Mouse (Mus musculus): Measurements from ENCODE around the gene Enpp6. TPM values are rescaled to one million over a fixed set of nuclear protein-coding genes. Genes with fewer than 3 reads are reported as not detected.

The Enpp6 gene
- polyA plus RNA-seq, 1 experiment from 2014 or later, result 0.72 TPM

DNA sequence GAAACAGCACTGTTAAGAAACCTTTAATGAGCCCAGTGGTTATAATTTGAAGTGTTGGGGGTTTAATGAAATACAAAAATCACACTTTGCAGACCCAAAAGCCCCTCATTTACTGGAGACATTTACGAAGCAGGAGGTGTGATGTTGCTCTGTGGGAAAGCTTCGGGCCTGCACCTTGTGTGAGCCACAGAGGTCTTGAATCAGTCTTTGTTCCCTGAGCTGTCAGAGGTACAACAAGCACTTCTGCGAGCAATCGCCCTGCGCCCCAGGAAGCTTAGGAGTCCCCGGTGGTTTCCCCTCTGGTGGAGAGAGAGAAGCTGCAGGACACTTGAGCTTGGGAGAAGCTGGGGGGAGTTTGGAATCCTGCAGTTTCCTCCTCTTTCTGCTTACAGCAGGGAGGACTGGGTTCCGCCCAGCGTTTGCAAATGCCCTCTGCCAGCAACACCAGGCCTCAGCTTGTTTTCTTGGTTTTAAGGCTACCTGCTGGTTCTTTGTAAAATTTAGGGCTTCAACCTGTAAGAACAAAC is 23.0 kb upstream of the Enpp6 start:
- 0 out of 2 replicates have a peak overlapping the region, but pooled peaks have one; percentile 21 for H3K9ac ChIP-seq
- no peak overlapping the region for H3K4me2 ChIP-seq
- H3K27me3 ChIP-seq, result no peaks in the 10 kb centered on the region
- no peak overlapping the region for H3K27ac ChIP-seq
- no peak overlapping the region for H3K4me3 ChIP-seq
- 0 out of 2 replicates have a peak, but pooled peaks cover 5% of the 10 kb centered on the region for H3K4me1 ChIP-seq
- ATAC-seq (ENCODE audit: insufficient number of reproducible peaks, insufficient read depth, low FRiP score, low TSS enrichment, low read depth), result no peak
- WGBS, result 35% methylated on average over 8 of the region's 8 CpGs
- H3K9me3 ChIP-seq, result no peaks in the 10 kb centered on the region
- H3K36me3 ChIP-seq, result no peaks in the 10 kb centered on the region

DNA sequence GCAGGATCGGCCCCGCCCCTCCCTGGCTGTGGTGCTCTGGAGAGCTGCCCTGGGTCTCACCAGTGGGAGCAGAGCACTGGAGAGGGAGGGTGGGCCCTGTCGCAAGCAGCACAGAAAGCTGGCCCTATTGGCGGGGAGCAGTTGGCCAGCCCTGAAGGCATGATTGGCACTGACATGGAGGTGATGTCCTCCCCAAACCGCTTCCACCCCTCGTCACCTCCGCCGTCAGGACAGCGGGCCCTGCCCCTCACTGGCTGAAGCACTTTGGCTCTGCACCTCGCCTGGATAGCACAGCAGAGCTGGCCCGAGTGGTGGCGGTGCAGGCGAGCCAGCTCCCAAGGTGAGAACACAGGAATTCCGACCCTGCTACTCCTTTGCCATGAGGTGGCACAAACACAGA is 20.9 kb upstream of the Enpp6 start:
- 59% methylated on average over 14 of the region's 14 CpGs for WGBS
- H3K9ac ChIP-seq, result no peak overlapping the region
- H3K4me1 ChIP-seq, result 0 out of 2 replicates have a peak, but pooled peaks cover 10% of the 10 kb centered on the region
- ATAC-seq (ENCODE audit: insufficient number of reproducible peaks, insufficient read depth, low FRiP score, low TSS enrichment, low read depth), result no peak
- H3K9me3 ChIP-seq, result no peaks in the 10 kb centered on the region
- H3K4me2 ChIP-seq, result no peak overlapping the region
- H3K4me3 ChIP-seq, result no peak overlapping the region
- no peaks in the 10 kb centered on the region for H3K36me3 ChIP-seq
- H3K27me3 ChIP-seq, result no peaks in the 10 kb centered on the region
- no peak overlapping the region for H3K27ac ChIP-seq

DNA sequence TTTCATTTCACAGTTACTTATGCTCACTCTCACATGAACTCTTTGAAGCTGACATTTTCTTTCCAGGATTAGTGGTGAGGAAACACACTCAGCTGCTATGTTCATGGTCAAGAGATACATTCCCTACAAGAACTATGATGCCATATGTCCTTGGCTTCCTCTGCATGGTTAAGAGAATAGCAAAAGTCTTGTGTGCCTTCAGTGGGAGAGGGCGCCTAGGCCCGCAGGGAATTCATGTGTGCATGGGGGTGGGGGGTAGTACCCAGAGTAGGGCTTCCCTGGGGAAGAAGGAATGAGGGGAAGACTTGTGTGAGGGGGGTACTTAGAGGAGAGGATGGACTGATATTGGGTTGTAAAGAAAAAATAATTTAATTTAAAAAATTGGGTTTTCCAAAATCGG is 18.0 kb upstream of the Enpp6 start:
- H3K27me3 ChIP-seq, result no peaks in the 10 kb centered on the region
- 0 out of 2 replicates have a peak, but pooled peaks cover 9% of the 10 kb centered on the region for H3K4me1 ChIP-seq
- no peaks in the 10 kb centered on the region for H3K9me3 ChIP-seq
- no peak for ATAC-seq (ENCODE audit: insufficient number of reproducible peaks, insufficient read depth, low FRiP score, low TSS enrichment, low read depth)
- H3K4me2 ChIP-seq, result no peak overlapping the region
- H3K36me3 ChIP-seq, result no peaks in the 10 kb centered on the region
- H3K9ac ChIP-seq, result no peak overlapping the region
- 91% methylated on average over 3 of the region's 3 CpGs for WGBS
- no peak overlapping the region for H3K27ac ChIP-seq
- H3K4me3 ChIP-seq, result no peak overlapping the region

DNA sequence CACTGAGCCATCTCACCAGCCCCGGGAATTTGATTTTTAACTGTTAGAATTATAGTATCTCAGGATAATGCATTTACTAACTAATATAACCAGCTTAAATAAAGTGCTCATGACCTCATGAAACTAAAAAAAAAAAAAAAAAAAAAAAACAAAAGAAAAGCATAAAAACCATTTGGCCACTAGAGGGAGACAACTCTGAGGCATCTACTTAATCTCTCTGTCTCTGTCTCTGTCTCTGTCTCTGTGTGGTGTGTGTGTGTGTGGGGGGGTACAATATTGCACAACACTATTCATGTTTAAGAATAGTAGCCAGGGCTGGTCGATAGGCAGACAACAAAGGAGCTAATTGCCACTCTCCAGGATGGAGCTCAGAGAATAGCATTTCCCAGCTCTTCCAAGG is 17.3 kb upstream of the Enpp6 start:
- Histone ChIP-seq H3K9ac (no peak overlapping the region), H3K4me2 (no peak overlapping the region), H3K4me1 (0 out of 2 replicates have a peak, but pooled peaks cover 5% of the 10 kb centered on the region), H3K27me3 (no peaks in the 10 kb centered on the region), H3K9me3 (no peaks in the 10 kb centered on the region; the same call in 1 of the 2 replicates), H3K4me3 (no peak overlapping the region), H3K27ac (no peak overlapping the region), H3K36me3 (no peaks in the 10 kb centered on the region)
- ATAC-seq (ENCODE audit: insufficient number of reproducible peaks, insufficient read depth, low FRiP score, low TSS enrichment, low read depth), result no peak
- WGBS, result 70% methylated on average over 2 of the region's 2 CpGs

DNA sequence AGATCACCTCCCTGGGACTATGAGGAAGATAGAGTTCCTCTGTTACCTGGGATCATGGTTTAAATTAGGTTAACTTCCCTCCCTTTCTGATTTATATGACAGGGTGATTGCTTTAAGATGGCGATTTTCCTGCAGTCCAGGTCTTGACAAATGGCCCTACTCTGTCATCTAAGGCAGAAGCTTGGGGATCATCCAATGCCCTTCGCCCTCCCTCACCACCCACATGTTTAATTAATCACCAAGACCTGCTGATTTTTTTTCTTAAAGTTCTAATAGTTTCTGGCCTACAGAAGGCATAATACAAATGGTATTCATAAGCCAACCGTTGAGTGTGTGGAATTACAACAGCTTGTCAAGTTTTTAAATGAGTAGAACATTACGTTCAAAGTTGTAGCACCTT is 9.3 kb upstream of the Enpp6 start:
- ATAC-seq (ENCODE audit: insufficient number of reproducible peaks, insufficient read depth, low FRiP score, low TSS enrichment, low read depth), result no peak
- peaks cover 4% of the 10 kb centered on the region; the same call in 1 of the 2 replicates for H3K9me3 ChIP-seq
- H3K4me3 ChIP-seq, result no peak overlapping the region
- H3K27me3 ChIP-seq, result no peaks in the 10 kb centered on the region
- H3K4me2 ChIP-seq, result no peak overlapping the region
- no peaks in the 10 kb centered on the region for H3K4me1 ChIP-seq
- WGBS, result 83% methylated on average over 4 of the region's 4 CpGs
- H3K9ac ChIP-seq, result no peak overlapping the region
- H3K36me3 ChIP-seq, result no peaks in the 10 kb centered on the region
- H3K27ac ChIP-seq, result no peak overlapping the region

DNA sequence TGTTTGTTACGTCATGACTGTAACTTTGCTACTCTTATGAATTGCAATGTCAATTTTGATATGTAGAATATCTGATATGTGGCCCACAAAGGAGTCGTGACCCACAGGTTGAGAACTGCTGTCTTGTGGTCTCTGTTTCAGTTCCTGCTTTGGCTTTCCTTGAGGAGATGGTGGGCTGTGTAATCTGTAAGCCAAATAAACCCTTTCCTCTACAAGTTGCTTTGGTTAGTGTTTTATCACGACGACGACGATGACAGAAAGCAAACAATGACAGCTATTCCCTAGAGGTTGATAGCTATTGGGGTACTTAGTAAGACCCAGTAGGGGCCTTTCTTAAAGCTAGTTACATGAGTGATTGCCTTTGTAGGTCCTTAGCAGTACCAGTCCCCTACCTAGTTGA is 4.5 kb upstream of the Enpp6 start:
- 88% methylated on average over 6 of the region's 6 CpGs for WGBS
- Histone ChIP-seq H3K27me3 (no peaks in the 10 kb centered on the region), H3K27ac (no peak overlapping the region), H3K4me2 (no peak overlapping the region), H3K4me3 (no peak overlapping the region), H3K9me3 (no peaks in the 10 kb centered on the region), H3K36me3 (no peaks in the 10 kb centered on the region), H3K9ac (no peak overlapping the region), H3K4me1 (no peaks in the 10 kb centered on the region)
- ATAC-seq (ENCODE audit: insufficient number of reproducible peaks, insufficient read depth, low FRiP score, low TSS enrichment, low read depth), result no peak

DNA sequence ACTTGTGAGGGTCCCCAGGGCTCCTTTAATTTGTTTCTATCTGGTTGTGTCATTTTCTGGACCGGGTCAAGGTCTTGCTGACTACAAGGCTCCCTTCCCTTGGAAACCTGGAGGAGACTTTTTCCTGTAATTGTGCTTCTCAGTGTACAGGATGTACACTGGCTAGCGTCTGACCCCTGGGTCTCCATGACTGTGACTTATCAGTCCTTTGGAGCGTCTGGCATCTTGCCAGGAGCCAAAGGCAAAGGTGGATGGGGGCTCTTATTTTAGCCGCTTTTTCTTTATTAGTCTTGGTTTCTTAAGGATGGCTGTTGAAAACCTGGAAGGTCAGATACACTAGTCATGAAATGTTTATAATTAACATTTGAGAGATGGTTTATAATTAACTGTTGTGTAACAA is 3.9 kb upstream of the Enpp6 start:
- no peaks in the 10 kb centered on the region for H3K36me3 ChIP-seq
- H3K27ac ChIP-seq, result no peak overlapping the region
- H3K4me1 ChIP-seq, result no peaks in the 10 kb centered on the region
- no peak overlapping the region for H3K4me3 ChIP-seq
- WGBS, result 79% methylated on average over 4 of the region's 4 CpGs
- no peak for ATAC-seq (ENCODE audit: insufficient number of reproducible peaks, insufficient read depth, low FRiP score, low TSS enrichment, low read depth)
- no peaks in the 10 kb centered on the region for H3K9me3 ChIP-seq
- H3K27me3 ChIP-seq, result no peaks in the 10 kb centered on the region
- H3K9ac ChIP-seq, result no peak overlapping the region
- H3K4me2 ChIP-seq, result no peak overlapping the region

DNA sequence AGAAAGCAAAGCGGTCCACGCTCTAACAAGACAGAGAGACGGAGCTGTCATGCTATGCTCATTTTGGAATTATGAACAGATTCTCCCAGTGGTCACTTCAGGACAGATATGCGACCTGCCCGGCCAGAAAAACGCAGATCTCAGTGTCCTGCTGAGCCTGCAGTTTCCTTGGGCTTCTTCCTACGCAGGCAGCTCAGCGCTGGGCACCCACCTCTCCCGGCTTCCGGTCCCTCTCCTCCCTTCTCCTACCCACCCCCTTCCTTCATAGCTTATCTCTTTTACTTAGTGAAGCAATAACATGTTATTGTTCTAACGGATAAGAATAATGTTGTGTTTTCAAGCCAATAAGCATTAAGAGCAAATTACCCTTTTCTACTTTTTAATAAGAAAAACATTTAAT is 2.0 kb upstream of the Enpp6 start:
- Histone ChIP-seq H3K4me3 (no peak overlapping the region), H3K4me2 (no peak overlapping the region), H3K9ac (no peak overlapping the region), H3K27me3 (no peaks in the 10 kb centered on the region), H3K4me1 (no peaks in the 10 kb centered on the region), H3K9me3 (no peaks in the 10 kb centered on the region), H3K36me3 (no peaks in the 10 kb centered on the region), H3K27ac (no peak overlapping the region)
- 78% methylated on average over 11 of the region's 11 CpGs for WGBS
- ATAC-seq (ENCODE audit: insufficient number of reproducible peaks, insufficient read depth, low FRiP score, low TSS enrichment, low read depth), result no peak

DNA sequence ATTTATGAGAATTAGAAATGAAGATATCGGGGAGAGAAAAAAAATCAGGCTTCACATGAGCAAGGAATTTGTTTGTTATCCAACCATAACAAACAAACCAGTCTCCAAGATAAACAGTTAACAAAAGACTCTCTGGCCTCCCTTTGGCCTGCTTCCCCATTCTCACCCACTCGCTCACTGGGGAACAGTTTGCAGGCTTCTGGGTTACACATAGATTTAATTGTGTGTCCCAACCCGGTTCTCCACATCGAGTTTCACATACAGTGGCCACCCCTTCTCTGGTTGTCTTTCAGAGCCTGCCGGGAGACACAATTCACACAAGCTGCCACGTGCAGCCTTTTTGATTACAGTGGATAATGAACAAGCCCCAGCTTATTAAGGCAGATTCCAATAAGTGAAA is 1.7 kb downstream of the Enpp6 start:
- Histone ChIP-seq H3K9ac (no peak overlapping the region), H3K4me3 (no peak overlapping the region)
- WGBS, result 68% methylated on average over 6 of the region's 6 CpGs

DNA sequence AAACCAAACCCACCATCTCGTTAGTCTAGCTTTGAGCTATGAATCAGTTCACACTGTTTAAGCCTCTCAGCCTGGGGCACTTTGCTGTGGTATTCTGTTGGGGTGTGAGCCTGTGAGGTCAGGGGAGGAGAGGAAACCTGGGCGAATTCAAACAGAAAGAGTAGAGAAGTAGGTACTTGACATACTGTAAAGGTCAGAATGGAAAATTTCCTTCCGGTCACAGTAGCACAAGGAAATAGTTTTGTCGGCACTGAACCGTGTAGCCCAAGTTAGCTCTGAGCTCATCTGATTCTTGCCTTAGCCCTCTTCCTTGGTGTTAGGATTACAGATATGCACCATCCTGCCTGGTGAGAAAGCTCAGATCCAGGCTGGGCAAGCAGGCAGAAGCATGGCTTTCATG is 4.4 kb downstream of the Enpp6 start:
- Histone ChIP-seq H3K4me3 (no peak overlapping the region), H3K9ac (no peak overlapping the region), H3K4me1 (peaks cover 10% of the 10 kb centered on the region; the same call in 1 of the 2 replicates), H3K27ac (no peak overlapping the region), H3K36me3 (no peaks in the 10 kb centered on the region), H3K27me3 (no peaks in the 10 kb centered on the region), H3K9me3 (no peaks in the 10 kb centered on the region), H3K4me2 (no peak overlapping the region)
- ATAC-seq (ENCODE audit: insufficient number of reproducible peaks, insufficient read depth, low FRiP score, low TSS enrichment, low read depth), result no peak
- WGBS, result 50% methylated on average over 5 of the region's 5 CpGs

More for the DNA sequence above, 1.7 kb downstream of the Enpp6 start:
- no peak for ATAC-seq (ENCODE audit: insufficient number of reproducible peaks, insufficient read depth, low FRiP score, low TSS enrichment, low read depth)
- Histone ChIP-seq H3K27me3 (no peaks in the 10 kb centered on the region), H3K4me1 (peaks cover 10% of the 10 kb centered on the region; the same call in 1 of the 2 replicates), H3K36me3 (no peaks in the 10 kb centered on the region), H3K4me2 (no peak overlapping the region), H3K27ac (no peak overlapping the region), H3K9me3 (no peaks in the 10 kb centered on the region)

DNA sequence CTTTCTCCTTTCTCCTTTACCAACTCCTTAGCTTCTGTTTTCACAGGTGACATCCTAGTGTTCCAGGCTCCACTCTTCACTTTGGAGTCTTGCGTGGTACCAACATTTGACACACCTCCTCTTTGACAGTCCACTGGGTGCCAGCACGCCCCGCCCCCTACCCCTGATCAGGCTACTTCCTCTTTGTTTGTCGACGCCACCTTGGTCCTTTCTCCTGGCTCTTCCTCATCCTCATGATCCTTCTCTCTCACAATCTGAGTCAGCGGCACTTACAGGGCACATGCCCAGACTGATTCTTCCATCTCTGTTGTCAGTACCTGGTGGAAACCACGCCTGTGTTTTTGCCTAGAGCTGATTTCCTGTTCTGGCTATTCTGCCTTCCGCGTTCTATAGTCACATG is 5.9 kb downstream of the Enpp6 start:
- WGBS, result 88% methylated on average over 9 of the region's 9 CpGs
- H3K9me3 ChIP-seq, result no peaks in the 10 kb centered on the region
- H3K27ac ChIP-seq, result no peak overlapping the region
- H3K4me1 ChIP-seq, result peaks cover 10% of the 10 kb centered on the region; the same call in 1 of the 2 replicates
- H3K36me3 ChIP-seq, result no peaks in the 10 kb centered on the region
- ATAC-seq (ENCODE audit: insufficient number of reproducible peaks, insufficient read depth, low FRiP score, low TSS enrichment, low read depth), result no peak
- H3K4me2 ChIP-seq, result no peak overlapping the region
- H3K27me3 ChIP-seq, result no peaks in the 10 kb centered on the region
- H3K9ac ChIP-seq, result no peak overlapping the region
- H3K4me3 ChIP-seq, result no peak overlapping the region

DNA sequence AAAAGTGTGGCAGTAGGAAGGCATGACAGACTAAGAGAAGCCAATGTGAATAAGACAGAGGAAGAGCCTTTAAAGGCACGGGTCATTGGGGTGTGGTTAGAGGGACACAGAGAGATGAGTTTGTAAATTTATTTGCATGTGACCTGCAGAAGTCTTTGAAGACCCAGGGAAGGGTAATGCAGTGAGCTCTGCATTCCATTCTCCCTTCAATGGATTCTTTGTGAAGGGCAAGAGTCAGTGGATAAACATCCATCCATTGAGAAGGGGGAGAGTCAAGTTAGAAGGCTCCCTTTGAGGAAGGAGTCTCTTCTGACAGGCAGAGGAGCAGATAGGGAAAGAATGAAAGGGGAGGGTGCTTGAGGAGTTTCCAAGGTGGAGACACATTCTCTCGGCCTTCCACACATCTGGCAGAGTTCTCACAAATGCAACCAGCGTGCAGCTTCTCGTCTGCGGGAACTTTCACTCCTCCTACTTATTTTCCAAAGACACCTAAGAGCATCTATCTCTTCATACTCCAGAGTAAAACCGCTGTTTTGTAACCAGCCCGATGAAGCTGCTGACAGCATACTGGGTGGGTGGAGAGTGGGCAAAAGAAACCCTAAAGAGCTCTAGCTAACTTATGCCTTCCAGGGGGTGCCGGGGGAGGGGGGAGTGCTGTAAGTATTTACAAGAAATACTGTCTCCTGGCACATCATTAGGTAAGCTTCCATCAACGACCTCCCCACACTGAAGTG is 9.4 kb downstream of the Enpp6 start:
- Histone ChIP-seq H3K4me3 (no peak overlapping the region), H3K9ac (no peak overlapping the region), H3K27me3 (no peaks in the 10 kb centered on the region), H3K4me2 (no peak overlapping the region), H3K36me3 (no peaks in the 10 kb centered on the region), H3K9me3 (no peaks in the 10 kb centered on the region), H3K4me1 (peaks cover 8% of the 10 kb centered on the region; the same call in 1 of the 2 replicates), H3K27ac (no peak overlapping the region)
- no peak for ATAC-seq (ENCODE audit: insufficient number of reproducible peaks, insufficient read depth, low FRiP score, low TSS enrichment, low read depth)
- WGBS, result 52% methylated on average over 9 of the region's 9 CpGs
